Comparison of ENCODE assay signal across 8 mouse cellular contexts in genomic region chr10:7680731-7681301, GRCm38 (mm10). TPM values are rescaled to one million over a fixed set of nuclear protein-coding genes. Genes with fewer than 3 reads are reported as not detected.
DNase-seq lines count a peak whose midpoint lies in the region; ATAC-seq and TF ChIP-seq lines count a peak whose summit lies in the region.

Gene Pcmt1, minus strand, starts transcription at chr10:7681136.
Gene Lats1, plus strand, starts transcription at chr10:7681214.

- H3K27me3 ChIP-seq in embryonic facial prominence, embryonic 10.5 days (replicated peaks; ENCODE audit: low read depth, poor library complexity, severe bottlenecking): no peaks in the 10 kb centered on the region
- no peaks in the 10 kb centered on the region for H3K27me3 ChIP-seq in intestine, postnatal 0 days (replicated peaks; ENCODE audit: control insufficient read depth, insufficient read depth, low read length)
- H3K27me3 ChIP-seq in midbrain, embryonic 10.5 days (ENCODE audit: low read depth, poor library complexity, severe bottlenecking): no peaks in the 10 kb centered on the region

- under 1% methylated on average over 65 of the region's 65 CpGs for WGBS in embryonic facial prominence, embryonic 10.5 days
- under 1% methylated on average over 63 of the region's 65 CpGs for WGBS in intestine, postnatal 0 days
- under 1% methylated on average over 65 of the region's 65 CpGs for whole genome bisulfite sequencing in midbrain, embryonic 10.5 days

- no peak for TF ChIP-seq CTCF in intestine, postnatal 0 days (IDR thresholded peaks at IDR 0.05; ENCODE audit: low read depth)

- intact Hi-C loops in left cerebral cortex, postnatal 36 days (cut with DNase I): loop anchor here (1.0 to 5.0 kb wide), 2 partner anchors 18 to 101 kb away; no protein-coding TSS in a partner anchor

- peak within 1 kb of the TSS; percentile 79 for H3K4me2 ChIP-seq in intestine, postnatal 0 days (replicated peaks; ENCODE audit: low read depth)

- no peaks in the 10 kb centered on the region for H3K9me3 ChIP-seq in embryonic facial prominence, embryonic 10.5 days
- H3K9me3 ChIP-seq in intestine, postnatal 0 days (ENCODE audit: control insufficient read depth): no peaks in the 10 kb centered on the region
- no peaks in the 10 kb centered on the region for H3K9me3 ChIP-seq in midbrain, embryonic 10.5 days (replicated peaks)

- peak; percentile 95 for DNase-seq in adrenal gland, postnatal 14 days
- peak; percentile 92 for DNase-seq in embryonic facial prominence, embryonic 10.5 days (ENCODE audit: low spot score)
- no peak for DNase-seq in gonadal fat pad, adult 2 months (ENCODE audit: low read depth)
- peak; percentile 91 to 92 for DNase-seq in left cerebral cortex, postnatal 36 days (ENCODE audit: low spot score in 2 of 2)
- peak; percentile 92 for DNase-seq in midbrain, embryonic 10.5 days (ENCODE audit: low spot score)
- DNase-seq in right cerebral cortex, postnatal 36 days (ENCODE audit: low spot score in 2 of 2): peak; percentile 70 to 73
- DNase-seq in urinary bladder, postnatal 4 days (ENCODE audit: low spot score in 2 of 2): peak; percentile 80 to 90

- H3K4me3 ChIP-seq in embryonic facial prominence, embryonic 10.5 days: peak within 1 kb of the TSS; percentile 99
- peak within 1 kb of the TSS; percentile 98 for H3K4me3 ChIP-seq in intestine, postnatal 0 days (ENCODE audit: low read depth, low read length)
- peak within 1 kb of the TSS; percentile 100 for H3K4me3 ChIP-seq in midbrain, embryonic 10.5 days

- peaks cover 26% of the 10 kb centered on the region for H3K4me1 ChIP-seq in embryonic facial prominence, embryonic 10.5 days
- peaks cover 3% of the 10 kb centered on the region for H3K4me1 ChIP-seq in intestine, postnatal 0 days (replicated peaks; ENCODE audit: control insufficient read depth, insufficient read depth, low read length)
- H3K4me1 ChIP-seq in midbrain, embryonic 10.5 days: peaks cover 30% of the 10 kb centered on the region

- peak within 1 kb of the TSS; percentile 99 for H3K27ac ChIP-seq in embryonic facial prominence, embryonic 10.5 days (replicated peaks)
- H3K27ac ChIP-seq in intestine, postnatal 0 days (ENCODE audit: low read depth, low read length): peak within 1 kb of the TSS; percentile 100
- H3K27ac ChIP-seq in midbrain, embryonic 10.5 days (replicated peaks): peak within 1 kb of the TSS; percentile 99

- H3K36me3 ChIP-seq in embryonic facial prominence, embryonic 10.5 days (replicated peaks): peaks cover 50% of the 10 kb centered on the region
- peaks cover 12% of the 10 kb centered on the region; the same call in 1 of the 2 replicates for H3K36me3 ChIP-seq in intestine, postnatal 0 days (ENCODE audit: control insufficient read depth, insufficient read depth)
- H3K36me3 ChIP-seq in midbrain, embryonic 10.5 days: peaks cover 49% of the 10 kb centered on the region

- peak within 1 kb of the TSS; percentile 100 for H3K9ac ChIP-seq in intestine, postnatal 0 days (ENCODE audit: low read depth, low read length)

- ATAC-seq in intestine, postnatal 0 days: peak; percentile 82

RNA-seq across cellular contexts. Expression of gene Pcmt1, which starts in this region (rescaled TPM):
- total RNA-seq in adrenal gland, postnatal 14 days (2021): 71.3 and 73.5 TPM in 2 replicates
- polyA plus RNA-seq in embryonic facial prominence, embryonic 10.5 days (2016; fragmentation: Nextera tagmentation; extraction: Ambion mirVana): 120 and 126 TPM in 2 replicates
- 31.3 and 36.0 TPM in 2 replicates for polyA plus RNA-seq in gonadal fat pad, adult 2 months (2012; rRNA removed)
- polyA plus RNA-seq in intestine, postnatal 0 days (2015; fragmentation: Nextera tagmentation; extraction: Ambion mirVana): 80.9 and 82.5 TPM in 2 replicates
- total RNA-seq in left cerebral cortex, postnatal 36 days (2021): 100 to 1,000 TPM; 179 to 195 TPM
- 137 and 144 TPM in 2 replicates for polyA plus RNA-seq in midbrain, embryonic 10.5 days (2016; fragmentation: Nextera tagmentation; extraction: Ambion mirVana)

RNA-seq across cellular contexts. Expression of gene Lats1, which starts in this region (rescaled TPM):
- 51.5 and 51.8 TPM in 2 replicates for total RNA-seq in adrenal gland, postnatal 14 days (2021)
- polyA plus RNA-seq in embryonic facial prominence, embryonic 10.5 days (2016; fragmentation: Nextera tagmentation; extraction: Ambion mirVana): 7.7 and 8.2 TPM in 2 replicates
- polyA plus RNA-seq in gonadal fat pad, adult 2 months (2012; rRNA removed): 17.7 and 19.1 TPM in 2 replicates
- 5.5 and 6.6 TPM in 2 replicates for polyA plus RNA-seq in intestine, postnatal 0 days (2015; fragmentation: Nextera tagmentation; extraction: Ambion mirVana)
- 10 to 100 TPM; 30.3 to 34.3 TPM for total RNA-seq in left cerebral cortex, postnatal 36 days (2021)
- 8.4 and 10.5 TPM in 2 replicates for polyA plus RNA-seq in midbrain, embryonic 10.5 days (2016; fragmentation: Nextera tagmentation; extraction: Ambion mirVana)
